Mouse (Mus musculus): ENCODE results near the gene Npm3.

The Npm3 gene

DNA sequence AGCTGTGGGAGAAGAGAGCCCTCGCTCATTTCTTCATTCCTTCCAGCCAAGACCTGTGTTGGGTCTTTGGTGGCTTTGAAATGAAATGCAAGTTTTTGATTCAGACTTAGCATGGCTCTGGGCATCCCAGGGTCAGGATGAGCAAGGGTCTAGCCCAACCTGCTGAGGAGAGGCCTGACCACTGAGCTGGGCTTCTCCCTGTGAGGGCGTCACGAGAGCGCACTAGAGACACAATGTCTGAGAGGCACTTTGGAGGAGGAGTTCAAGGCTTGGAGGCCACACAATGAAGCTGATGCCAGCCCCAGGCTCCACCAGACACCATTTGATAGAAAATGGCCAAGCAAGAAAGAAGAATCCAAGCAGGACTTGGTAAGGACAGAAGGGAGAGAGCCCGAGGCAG, 15.2 kb downstream of the Npm3 start:
- DNase-seq (ENCODE audit: low spot score in 2 of 2), result no peak

DNA sequence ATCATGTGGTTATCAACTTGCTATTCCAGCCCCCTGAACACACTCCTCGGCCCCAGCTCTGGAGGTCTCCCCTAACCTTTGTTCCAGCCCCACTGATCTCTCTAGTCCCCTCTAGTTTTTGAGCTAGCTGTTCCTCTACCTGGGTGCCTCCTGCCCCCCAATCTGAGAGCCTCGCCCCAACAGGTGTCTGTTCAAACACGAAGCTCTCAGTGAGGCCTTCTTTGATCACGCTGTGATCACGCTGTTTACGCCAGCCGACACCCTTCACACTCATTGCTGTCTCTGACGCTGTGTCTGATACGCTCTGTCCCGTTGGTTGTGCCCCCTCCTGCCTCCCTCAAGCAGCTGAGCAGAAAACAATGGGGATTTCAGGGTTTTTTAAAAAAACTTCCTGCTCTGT, 15.8 kb downstream of the Npm3 start:
- DNase-seq (ENCODE audit: low spot score in 2 of 2), result no peak

DNA sequence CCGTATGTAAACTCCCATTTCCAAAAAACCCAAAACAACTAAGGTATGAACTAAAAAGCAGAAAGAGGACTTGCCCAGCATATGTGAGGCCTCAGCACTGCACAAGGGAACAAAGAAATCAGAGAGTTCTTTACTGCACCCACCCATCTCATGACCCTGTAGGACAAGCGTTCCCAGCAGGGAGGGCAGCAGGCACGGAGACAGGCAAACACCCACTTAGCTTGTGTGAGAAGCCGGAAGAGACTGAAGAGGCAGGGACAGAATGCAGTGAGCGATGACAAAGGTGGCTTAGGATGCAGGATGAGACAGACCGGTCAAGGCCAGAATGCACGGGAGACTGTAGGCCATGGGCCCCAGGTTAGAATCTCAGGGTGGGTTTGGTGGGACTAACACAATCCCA, 17.7 kb downstream of the Npm3 start:
- no peak for DNase-seq (ENCODE audit: low spot score in 2 of 2)

DNA sequence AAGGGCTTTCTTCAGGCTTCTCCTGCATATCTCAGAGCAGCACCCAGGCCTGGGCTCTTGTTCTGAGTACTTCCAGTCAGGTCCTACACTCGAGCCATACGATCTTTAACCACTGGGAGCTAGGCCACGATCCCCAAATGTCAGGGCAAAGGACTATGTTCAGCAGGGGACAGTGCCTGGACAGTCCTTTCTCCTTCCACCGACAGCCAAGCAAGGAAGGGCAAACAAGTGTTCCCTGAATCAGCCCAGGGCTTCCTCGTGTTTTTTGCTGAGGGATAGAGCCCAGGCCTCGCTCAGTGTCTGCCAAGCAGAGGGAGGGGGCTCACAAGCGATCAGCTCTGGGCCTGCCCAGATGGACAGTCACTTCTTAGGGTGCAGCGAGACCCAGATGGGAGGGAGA, 19.3 kb downstream of the Npm3 start:
- DNase-seq (ENCODE audit: low spot score in 2 of 2), result no peak

DNA sequence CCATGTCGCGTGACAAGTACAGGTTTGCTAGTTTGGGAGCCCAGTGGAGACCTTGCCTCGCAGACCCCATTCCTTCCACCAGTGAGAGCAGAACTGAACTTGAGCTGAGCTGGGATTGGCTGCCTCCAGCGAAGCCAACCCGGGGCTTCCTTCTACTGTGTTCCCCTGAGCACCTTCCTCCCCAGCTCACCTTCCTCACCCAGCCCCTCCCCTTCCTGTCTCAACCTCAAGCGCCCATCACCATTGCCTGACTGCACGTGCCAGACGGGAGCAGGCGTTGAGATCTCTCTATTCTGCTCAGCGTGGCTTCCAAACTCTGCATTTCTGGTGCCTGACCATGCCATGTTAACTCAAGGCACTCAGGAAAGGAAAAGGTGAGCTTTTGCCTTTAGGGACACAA, 22.2 kb downstream of the Npm3 start:
- no peak for DNase-seq (ENCODE audit: low spot score in 2 of 2)

DNA sequence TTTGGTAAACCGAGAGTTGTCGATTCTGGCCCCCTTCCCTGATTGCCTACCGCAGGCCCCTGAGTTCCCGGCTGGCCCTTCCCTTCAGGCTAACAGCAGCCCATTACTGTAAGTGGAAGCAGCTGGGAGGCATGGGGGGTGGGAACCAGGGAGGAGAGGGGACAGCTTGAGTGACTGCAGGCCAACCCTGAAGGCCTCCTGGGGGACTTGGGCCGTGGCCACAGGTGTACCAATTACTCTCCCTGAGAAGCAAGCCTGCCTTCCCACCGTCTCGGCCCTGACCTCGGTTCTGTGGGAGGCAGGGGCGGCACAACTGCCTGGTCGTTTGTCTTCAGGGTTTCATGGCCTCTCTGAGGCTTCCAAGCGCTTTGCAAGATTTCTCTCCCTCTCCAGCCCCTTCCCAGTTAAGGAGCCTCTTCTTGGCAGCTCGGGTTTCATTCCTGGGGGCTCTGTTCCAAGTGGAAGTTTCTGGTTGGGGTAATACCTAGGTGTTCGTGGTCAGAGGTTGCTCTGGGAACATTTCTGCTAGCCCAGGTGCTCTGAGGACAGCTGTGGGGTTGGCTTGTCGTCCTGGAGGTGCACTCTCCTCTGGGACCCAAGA, 23.6 kb downstream of the Npm3 start:
- no peak for DNase-seq (ENCODE audit: low spot score in 2 of 2)

DNA sequence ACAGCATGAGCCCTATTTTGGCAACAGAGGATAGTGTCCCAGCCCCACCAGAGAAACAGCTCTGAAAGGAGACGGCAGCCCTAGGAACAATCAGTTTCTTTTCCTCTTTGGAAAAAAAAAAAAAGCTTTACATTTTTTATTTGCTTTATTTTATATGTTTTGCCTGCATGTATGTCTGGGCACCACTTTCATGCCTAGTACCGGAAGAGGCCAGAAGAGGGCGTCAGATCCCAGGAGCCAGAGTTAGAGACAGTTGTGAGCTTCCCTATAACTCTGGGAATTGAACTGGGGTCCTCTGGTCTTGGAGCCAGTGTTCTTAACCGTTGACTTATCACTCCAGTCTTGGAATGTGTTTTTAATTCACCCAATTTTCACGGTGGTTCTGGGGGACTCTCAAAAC, 27.2 kb downstream of the Npm3 start:
- no peak for DNase-seq (ENCODE audit: low spot score in 2 of 2)

DNA sequence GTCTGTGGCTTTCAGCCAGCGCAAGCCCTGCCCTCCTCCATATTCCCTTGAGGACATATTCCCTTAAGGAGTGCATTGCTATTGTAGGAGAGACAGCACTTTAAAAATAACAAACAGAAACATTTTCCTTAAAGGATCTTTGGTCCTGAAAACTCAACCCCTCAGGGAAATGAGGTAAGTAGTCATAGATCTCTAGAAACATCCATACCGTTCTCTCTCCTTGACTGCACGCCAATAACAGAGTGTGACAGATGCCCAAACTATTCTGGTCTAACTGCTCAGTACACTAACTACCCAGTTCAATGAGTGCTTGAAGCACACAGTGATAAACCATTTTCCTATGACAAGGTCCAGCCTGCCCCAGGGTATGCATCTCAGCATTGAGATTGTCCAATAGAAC, 31.1 kb downstream of the Npm3 start:
- no peak for DNase-seq (ENCODE audit: low spot score in 2 of 2)

DNA sequence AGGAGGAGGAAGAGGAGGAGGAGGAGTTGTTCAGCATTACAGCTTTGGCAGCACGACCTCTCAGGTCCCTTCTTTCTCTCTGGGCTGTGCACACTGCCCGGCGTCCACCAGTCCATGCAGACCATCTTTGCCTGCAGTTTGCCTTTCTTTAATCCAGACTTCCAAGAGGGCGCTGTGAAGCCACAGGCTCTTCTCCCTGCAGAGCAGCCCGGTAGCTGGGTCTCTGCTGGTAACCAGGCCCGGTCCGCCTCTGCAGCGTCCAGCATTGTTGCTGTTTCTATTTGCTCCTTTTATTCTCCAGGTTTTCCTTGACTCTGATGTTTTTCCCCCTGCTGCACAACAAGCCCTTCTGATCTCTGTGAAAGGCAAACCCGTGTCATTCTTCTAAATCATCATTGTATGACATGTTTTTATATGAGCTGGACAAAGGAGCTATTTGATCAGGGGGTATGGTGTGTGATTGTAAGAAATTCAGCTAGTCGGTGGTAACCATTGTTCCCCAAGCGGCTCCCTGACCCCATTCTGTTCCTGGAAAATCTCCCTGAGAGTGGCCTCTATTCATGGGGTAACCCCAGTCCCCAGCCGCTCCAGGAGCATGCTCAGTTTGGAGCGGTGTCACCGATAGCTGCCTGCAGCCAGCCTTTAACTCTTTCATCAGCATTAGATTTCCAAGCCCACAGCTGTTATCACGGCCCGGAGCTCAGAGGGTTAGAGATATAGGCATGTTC, 31.7 kb downstream of the Npm3 start:
- peak; percentile 63 to 75 for DNase-seq (ENCODE audit: low spot score in 2 of 2)

DNA sequence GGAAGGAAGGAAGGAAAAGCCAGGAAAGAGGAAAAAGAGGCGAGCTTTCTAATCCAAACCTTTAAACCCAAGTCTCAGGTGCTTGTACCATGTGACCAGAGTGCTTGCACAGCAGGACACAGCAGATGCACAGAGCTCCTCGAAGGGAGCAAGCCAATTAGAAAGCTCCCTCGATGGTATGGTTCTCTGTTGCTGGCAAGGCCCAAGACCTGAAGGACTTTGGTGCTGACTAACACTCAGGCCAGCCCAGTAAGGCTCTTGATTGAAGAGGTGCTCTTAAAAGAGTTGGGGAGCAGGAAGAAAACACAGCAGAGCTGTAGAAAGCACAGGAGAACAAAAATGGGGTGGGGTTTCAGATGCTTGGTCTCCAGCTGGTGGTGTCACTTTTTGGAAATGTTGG, 40.7 kb downstream of the Npm3 start:
- no peak for DNase-seq (ENCODE audit: low spot score in 2 of 2)

Data from right cerebral cortex, postnatal 10 days (tissue).